Mouse (Mus musculus): ENCODE measurements at regions not wholly inside any gene's neighbourhood (a gene's known extent, or its start where the extent isn't known, plus 50 kb on each side); places are given as distances from the start of the nearest gene placed in this dataset.

DNA sequence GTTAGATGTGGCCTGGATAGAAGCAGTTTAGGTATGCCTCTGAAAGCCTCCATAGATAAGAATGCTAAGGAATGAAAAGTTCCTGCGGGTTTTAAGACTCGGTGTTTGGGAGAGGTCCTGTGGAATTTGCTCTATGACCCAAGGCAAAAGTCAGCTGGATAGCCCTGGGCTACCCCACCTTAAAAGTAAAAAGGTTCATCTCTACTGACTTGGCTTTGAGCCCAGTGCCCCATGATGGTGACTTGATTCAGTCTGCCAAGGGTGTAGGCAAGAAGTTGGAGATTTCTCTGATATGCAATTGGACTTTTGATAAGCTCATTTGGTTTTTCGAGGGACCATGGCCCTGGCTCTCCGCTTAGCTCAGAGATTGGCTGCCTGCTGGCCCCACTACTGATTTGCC, 78.8 kb upstream of the Herc3 start:
- DNase-seq, result no peak

DNA sequence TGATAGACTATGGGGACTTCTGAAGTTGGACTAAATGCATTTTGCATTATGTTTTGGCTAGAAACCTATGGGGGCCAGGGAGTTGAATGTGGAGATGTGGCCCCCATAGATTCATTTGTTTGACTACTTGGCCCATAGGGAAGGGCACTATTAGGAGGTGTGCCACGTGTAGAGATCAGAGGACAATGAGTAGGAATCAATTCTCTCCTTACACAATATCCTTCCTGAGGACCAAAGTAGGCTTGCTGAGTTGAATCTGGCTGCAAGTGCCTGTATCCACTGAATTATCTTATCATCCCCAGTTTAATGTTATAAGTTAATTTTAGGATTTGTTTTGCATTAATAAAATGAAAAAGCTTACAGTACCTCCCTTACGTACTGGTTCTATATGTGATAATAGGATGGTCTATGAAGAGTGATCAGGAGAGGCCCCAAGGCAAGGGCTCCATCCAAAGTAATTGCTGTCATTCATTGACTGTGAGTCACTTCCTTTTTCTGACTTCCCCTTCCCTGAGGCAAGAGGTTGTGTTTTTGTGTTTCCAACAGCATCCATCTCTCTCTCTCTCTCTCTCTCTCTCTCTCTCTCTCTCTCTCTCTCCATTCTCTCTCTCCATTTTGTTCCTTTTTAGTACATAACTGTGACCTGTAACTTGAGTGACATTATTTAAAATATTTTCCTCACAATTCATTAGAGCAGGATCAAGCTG, 74.8 kb upstream of the Herc3 start:
- no peak for DNase-seq

DNA sequence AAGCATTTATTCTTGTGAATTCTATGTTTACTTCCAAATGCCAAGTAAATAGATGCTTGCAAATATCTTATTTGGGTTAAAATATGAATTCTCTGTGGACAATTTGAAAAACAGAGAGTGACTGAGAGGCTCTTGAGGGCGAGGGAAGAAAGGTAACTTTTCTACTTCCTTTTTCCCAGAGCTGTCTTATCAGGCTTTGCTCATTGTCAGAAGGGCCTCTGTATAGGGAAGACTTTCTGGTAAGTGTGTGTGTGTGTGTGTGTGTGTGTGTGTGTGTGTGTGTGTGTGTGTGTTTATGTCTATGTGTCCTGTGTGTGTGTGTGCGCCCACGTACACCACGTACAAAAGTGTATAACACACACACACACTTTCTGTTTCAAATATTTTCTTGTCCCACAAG, 73.9 kb upstream of the Herc3 start:
- DNase-seq, result no peak

DNA sequence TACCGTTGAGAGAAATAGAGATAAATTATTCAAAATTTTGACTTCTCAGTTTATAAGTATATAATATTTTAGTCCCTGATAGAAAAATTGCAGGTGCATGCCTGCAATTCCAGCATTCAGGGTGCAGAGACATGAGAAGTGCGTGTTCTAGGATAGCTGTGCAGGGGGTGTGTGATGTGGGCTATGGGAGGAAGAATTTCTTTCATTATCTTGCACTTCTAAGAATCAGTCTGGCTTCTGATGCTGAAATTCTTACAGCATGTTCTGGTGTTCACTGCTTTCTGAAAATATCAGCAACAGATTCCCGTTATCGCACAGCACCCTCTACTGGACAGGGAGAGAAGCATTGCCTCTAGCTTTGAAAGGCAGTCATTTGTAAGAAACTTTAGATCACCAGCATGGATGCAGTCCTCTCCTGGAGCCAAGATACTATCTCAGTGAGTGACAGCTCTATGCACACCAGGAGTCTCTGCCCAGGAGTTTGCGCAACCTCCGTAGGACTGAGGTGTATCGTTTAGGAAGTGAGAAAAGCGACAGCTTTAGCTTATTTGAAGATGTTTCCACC, 60.5 kb upstream of the Herc3 start:
- peak; percentile 63 for DNase-seq

DNA sequence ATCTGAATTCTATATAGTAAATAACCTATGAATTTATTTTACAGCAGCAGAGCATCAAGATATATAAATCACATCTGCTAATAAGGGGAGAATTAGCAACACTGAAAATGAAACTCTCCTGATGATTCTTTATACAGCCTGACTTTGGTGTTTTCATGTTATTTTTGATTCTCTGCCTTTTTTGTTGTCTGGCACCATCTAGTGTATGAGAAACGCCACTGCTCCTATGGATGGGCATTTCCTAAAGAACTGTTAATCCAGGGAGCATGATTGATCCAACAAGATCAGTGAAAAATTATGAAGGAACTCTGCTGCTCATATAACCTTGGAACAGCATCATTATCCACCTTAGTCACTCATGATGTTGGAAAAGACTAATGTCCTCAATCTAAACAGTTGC, 59.3 kb upstream of the Herc3 start:
- peak; percentile 8 to 19 for DNase-seq
